Comparison of ENCODE assay signal across 24 mouse cellular contexts in genomic region chr9:21738776-21739175, GRCm38 (mm10). TPM values are rescaled to one million over a fixed set of nuclear protein-coding genes. Genes with fewer than 3 reads are reported as not detected.
DNase-seq lines count a peak whose midpoint lies in the region; ATAC-seq and TF ChIP-seq lines count a peak whose summit lies in the region.
"Had no signal": no experiment of that assay in that cellular context is flagged by ENCODE, and none has a peak within 500 bp of the region (broad histone marks: within the 10 kb centered on the region; RNA-seq: fewer than 3 reads in every experiment).

No protein-coding gene starts in this region.

- H3K4me2 ChIP-seq in heart, embryonic 16.5 days (ENCODE audit: low read depth, low read length), result no peak overlapping the region
- H3K4me2 ChIP-seq: neural tube, embryonic 13.5 days had no signal

- H3K9ac ChIP-seq in heart, embryonic 16.5 days (ENCODE audit: low read length), result no peak overlapping the region
- H3K9ac ChIP-seq: neural tube, embryonic 13.5 days had no signal

- peak; percentile 69 to 80 for DNase-seq in cerebellum, postnatal 14 days
- no peak for DNase-seq in cerebellum, adult 9-10 months
- DNase-seq in heart, adult 9 months (ENCODE audit: low spot score in 2 of 2), result no peak
- DNase-seq in left cerebral cortex, postnatal 4 days, result peak; percentile 47
- no peak for DNase-seq in left cerebral cortex, adult 11 months (ENCODE audit: low spot score)
- peak; percentile 25 for DNase-seq in brain, embryonic 14.5 days (ENCODE audit: low read depth)
- DNase-seq: adrenal gland, postnatal 36 days; cerebellum, adult 18-20 months; gastrocnemius, postnatal 10 days; heart, adult 18-20 months; kidney, adult 9 months; kidney, postnatal 14 days; lung, postnatal 10 days; retina, postnatal 1 day; right cerebral cortex, postnatal 25 days; spleen, adult 18-20 months had no signal

- H3K4me3 ChIP-seq in heart, embryonic 16.5 days (ENCODE audit: low read length), result no peak overlapping the region
- H3K4me3 ChIP-seq: forebrain, embryonic 10.5 days; layer of hippocampus, adult 2 months; midbrain, embryonic 10.5 days; myocyte; neural tube, embryonic 13.5 days had no signal

- H3K9me3 ChIP-seq in heart, embryonic 16.5 days (replicated peaks; ENCODE audit: control insufficient read depth, low read length), result no peaks in the 10 kb centered on the region
- H3K9me3 ChIP-seq: forebrain, embryonic 10.5 days; midbrain, embryonic 10.5 days; neural tube, embryonic 13.5 days had no signal

- WGBS in heart, embryonic 16.5 days, result 51% methylated on average over 7 of the region's 7 CpGs

- ATAC-seq in heart, embryonic 16.5 days (replicated peaks; ENCODE audit: extremely low read depth, insufficient read depth, low FRiP score), result peak; percentile 50; the same call in 1 of the 2 replicates
- ATAC-seq: midbrain, embryonic 16.5 days; Patski had no signal

- H3K27me3 ChIP-seq in heart, embryonic 16.5 days (ENCODE audit: control insufficient read depth, insufficient read depth, low read length), result no peaks in the 10 kb centered on the region
- H3K27me3 ChIP-seq: neural tube, embryonic 13.5 days; Patski had no signal

- no peak for TF ChIP-seq POLR2A in brain, embryonic 14.5 days (IDR thresholded peaks at IDR 0.05; ENCODE audit: borderline replicate concordance, extremely low read depth, insufficient read depth, insufficient read length, poor library complexity, severe bottlenecking)

- intact Hi-C loops in left cerebral cortex, postnatal 4 days (cut with DNase I), result no loop called here

- no peak overlapping the region for H3K27ac ChIP-seq in heart, embryonic 16.5 days (ENCODE audit: low read length)
- H3K27ac ChIP-seq: forebrain, embryonic 10.5 days; layer of hippocampus, adult 2 months; midbrain, embryonic 10.5 days; neural tube, embryonic 13.5 days had no signal

- TF ChIP-seq CTCF in brain, embryonic 14.5 days (IDR thresholded peaks at IDR 0.05; ENCODE audit: borderline replicate concordance, extremely low read depth, insufficient read depth, insufficient read length), result no peak

- H3K36me3 ChIP-seq in heart, embryonic 16.5 days (ENCODE audit: control insufficient read depth, insufficient read depth), result peaks cover 62% of the 10 kb centered on the region

- H3K4me1 ChIP-seq in heart, embryonic 16.5 days (ENCODE audit: control insufficient read depth, insufficient read depth, low read length), result 0 out of 2 replicates have a peak, but pooled peaks cover 5% of the 10 kb centered on the region
- H3K4me1 ChIP-seq: forebrain, embryonic 10.5 days; midbrain, embryonic 10.5 days; neural tube, embryonic 13.5 days had no signal

RNA-seq across cellular contexts. Expression of gene Ldlr, which starts 15.5 kb away (rescaled TPM):
- polyA plus RNA-seq in heart, embryonic 16.5 days (2015; fragmentation: Nextera tagmentation; extraction: Ambion mirVana), result 17.7 and 19.1 TPM in 2 replicates
- 10 to 100 TPM; 25.2 to 32.4 TPM for total RNA-seq in left cerebral cortex, postnatal 4 days (2021)
- polyA plus RNA-seq in brain, embryonic 14.5 days (2012; rRNA removed), result 21.3 and 21.4 TPM in 2 replicates

RNA-seq across cellular contexts. Expression of gene Spc24, which starts 21.3 kb away (rescaled TPM):
- 91.4 and 93.2 TPM in 2 replicates for polyA plus RNA-seq in heart, embryonic 16.5 days (2015; fragmentation: Nextera tagmentation; extraction: Ambion mirVana)
- total RNA-seq in left cerebral cortex, postnatal 4 days (2021), result 1 to 10 TPM; 4.9 to 5.9 TPM
- polyA plus RNA-seq in brain, embryonic 14.5 days (2012; rRNA removed), result 19.6 and 34.1 TPM in 2 replicates

RNA-seq across cellular contexts. Expression of gene Kank2, which starts 59.8 kb away (rescaled TPM):
- polyA plus RNA-seq in heart, embryonic 16.5 days (2015; fragmentation: Nextera tagmentation; extraction: Ambion mirVana), result 16.6 and 21.8 TPM in 2 replicates
- total RNA-seq in left cerebral cortex, postnatal 4 days (2021), result 1 to 10 TPM; 8.7 to 9.7 TPM
- 5.9 and 10.8 TPM in 2 replicates for polyA plus RNA-seq in brain, embryonic 14.5 days (2012; rRNA removed)

Comparison
In these comparisons a context has a peak if more than half of its experiments do, and no peak if none do; other contexts are left out.
1. DNase-seq: peak in cerebellum, postnatal 14 days (2 of 2), left cerebral cortex, postnatal 4 days (single experiment) and brain, embryonic 14.5 days (single experiment); none in cerebellum, adult 9-10 months (single experiment), heart, adult 9 months (0 of 2) and left cerebral cortex, adult 11 months (single experiment).